Mouse (Mus musculus): ENCODE measurements around the gene Gm10644. TPM values are rescaled to one million over a fixed set of nuclear protein-coding genes. Genes with fewer than 3 reads are reported as not detected.

Gm10644 gene
- 0.03 TPM in 1 of 2 replicates, not detected in the other for polyA plus RNA-seq (2012)

GRCm38 (mm10) chr8:83955106-83955957, at the start of gene Gm10644, which contains the start of gene Asf1b:
Gene Gm10644, minus strand, starts transcription at chr8:83955205.
Gene Asf1b, plus strand, starts transcription at chr8:83955507.

DNA sequence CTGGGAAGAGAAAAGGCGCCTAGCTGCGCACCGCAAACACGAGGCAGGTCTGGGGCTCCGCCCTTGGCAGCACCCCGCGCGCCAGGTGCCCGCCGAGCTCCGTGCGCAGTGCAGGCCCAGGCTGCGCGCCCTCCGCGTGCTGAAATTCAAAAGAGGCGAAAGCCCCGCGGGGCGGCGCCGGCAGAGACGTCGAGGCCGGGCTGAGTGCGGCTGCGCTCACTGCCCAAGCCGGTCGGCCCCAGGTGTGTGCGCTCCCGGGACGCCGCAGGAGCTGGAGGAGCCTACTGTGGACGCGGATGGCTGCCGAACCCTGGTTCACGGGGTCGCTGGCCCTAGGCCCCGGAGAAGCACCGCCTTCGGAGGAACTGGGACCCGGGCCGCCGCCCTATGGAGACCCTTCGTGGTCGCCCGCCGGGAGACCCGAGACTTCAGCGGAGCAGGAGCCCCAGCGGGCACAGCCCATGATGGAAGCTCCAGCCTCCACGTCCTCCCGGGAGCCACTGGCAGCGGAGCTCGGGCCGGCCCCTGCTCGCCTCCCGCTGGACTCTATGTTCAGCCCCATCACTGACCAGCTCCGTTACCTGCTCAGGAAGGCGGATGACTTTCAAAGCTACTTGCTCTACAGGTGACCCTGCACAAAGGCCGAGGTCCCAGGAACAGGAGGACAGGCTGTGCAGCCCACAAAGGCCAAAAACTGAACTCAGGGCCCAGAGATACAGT, 46.4 kb upstream of the Gm10644 start, which contains the start of gene 1700067K01Rik:
1700067K01Rik (plus strand) TSS at position 222 of the 720 bp plus-strand sequence.

GRCm38 (mm10) chr8:83997511-83998141, 42.6 kb upstream of the Gm10644 start, which contains the start of gene Samd1:
Gene Samd1, plus strand, starts transcription at chr8:83997672.

GRCm38 (mm10) chr8:83972150-83973120, 17.4 kb upstream of the Gm10644 start, which contains the start of gene Prkaca:
Gene Prkaca, plus strand, starts transcription at chr8:83972993.

GRCm38 (mm10) chr8:83899363-83900252, 55.4 kb downstream of the Gm10644 start, which contains the start of gene Adgrl1:
Gene Adgrl1, plus strand, starts transcription at chr8:83900105.

Other genes starting within 250 kb of the Gm10644 start
- gene Ddx39, start 240.0 kb downstream of the Gm10644 start, polyA plus RNA-seq (2012): 46.6 and 55.5 TPM in 2 replicates
- gene Adgre5, start 213.9 kb downstream of the Gm10644 start, polyA plus RNA-seq (2012): 53.2 and 59.7 TPM in 2 replicates
- 12.8 and 26.7 TPM in 2 replicates for gene Adgrl1, start 55.1 kb downstream of the Gm10644 start, polyA plus RNA-seq (2012)
- 177 and 220 TPM in 2 replicates for gene Asf1b, start 302 bp upstream of the Gm10644 start, polyA plus RNA-seq (2012)
- gene Prkaca, start 17.8 kb upstream of the Gm10644 start, polyA plus RNA-seq (2012): 21.8 and 27.0 TPM in 2 replicates
- gene Samd1, start 42.5 kb upstream of the Gm10644 start, polyA plus RNA-seq (2012): 183 and 218 TPM in 2 replicates
- 0.54 and 0.89 TPM in 2 replicates for gene 1700067K01Rik, start 46.3 kb upstream of the Gm10644 start, polyA plus RNA-seq (2012)
- gene 2210011C24Rik, start 57.0 kb upstream of the Gm10644 start, polyA plus RNA-seq (2012): 0.04 and 0.16 TPM in 2 replicates
- 0.11 and 0.31 TPM in 2 replicates for gene Palm3, start 66.3 kb upstream of the Gm10644 start, polyA plus RNA-seq (2012)
- 6.6 and 10.7 TPM in 2 replicates for gene Il27ra, start 87.4 kb upstream of the Gm10644 start, polyA plus RNA-seq (2012)
- 0.18 TPM in 1 of 2 replicates, not detected in the other for gene Rln3, start 89.8 kb upstream of the Gm10644 start, polyA plus RNA-seq (2012)
- gene Gm10643, start 109.9 kb upstream of the Gm10644 start, polyA plus RNA-seq (2012): 0.06 and 0.25 TPM in 2 replicates
- 44.9 and 58.5 TPM in 2 replicates for gene Rfx1, start 111.6 kb upstream of the Gm10644 start, polyA plus RNA-seq (2012)
- gene Dcaf15, start 149.6 kb upstream of the Gm10644 start, polyA plus RNA-seq (2012): 52.7 and 58.9 TPM in 2 replicates
- gene Podnl1, start 170.8 kb upstream of the Gm10644 start, polyA plus RNA-seq (2012): 0.76 and 1.00 TPM in 2 replicates
- 33.0 and 37.0 TPM in 2 replicates for gene Cc2d1a, start 192.7 kb upstream of the Gm10644 start, polyA plus RNA-seq (2012)
- 0.84 and 1.5 TPM in 2 replicates for gene 4930432K21Rik, start 192.8 kb upstream of the Gm10644 start, polyA plus RNA-seq (2012)
- gene Nanos3, start 230.0 kb upstream of the Gm10644 start, polyA plus RNA-seq (2012): 6.1 and 12.7 TPM in 2 replicates